Mouse (Mus musculus) WW6 (cell line): ENCODE results near the gene Sox6.

ENCODE experiments used
- DNase-seq: peaks from one replicate; pipeline ENCODE4 v3.0.0-alpha.2; 2013; ENCODE audit warnings: low read depth, low spot score

The Sox6 gene

GRCm38 (mm10) chr7:115985716-115986115 lies 52.9 kb downstream of the Sox6 start:
- no peak for DNase-seq

GRCm38 (mm10) chr7:115984076-115984475 lies 54.5 kb downstream of the Sox6 start:
- DNase-seq = no peak

- no peak for DNase-seq
Observed at GRCm38 (mm10) chr7:115979813-115980512, 58.6 kb downstream of the Sox6 start.

GRCm38 (mm10) chr7:115974518-115974917 lies 64.1 kb downstream of the Sox6 start:
- DNase-seq = no peak

GRCm38 (mm10) chr7:115967186-115967585 lies 71.4 kb downstream of the Sox6 start:
- no peak for DNase-seq

- no peak for DNase-seq
Observed at GRCm38 (mm10) chr7:115966181-115966580, 72.4 kb downstream of the Sox6 start.

- DNase-seq = no peak
Observed at GRCm38 (mm10) chr7:115953046-115953445, 85.5 kb downstream of the Sox6 start.

- no peak for DNase-seq
Observed at GRCm38 (mm10) chr7:115952235-115952634, 86.4 kb downstream of the Sox6 start.

GRCm38 (mm10) chr7:115951689-115952088 lies 86.9 kb downstream of the Sox6 start:
- no peak for DNase-seq

GRCm38 (mm10) chr7:115947916-115948315 lies 90.7 kb downstream of the Sox6 start:
- DNase-seq = no peak

GRCm38 (mm10) chr7:115946559-115946958 lies 92.0 kb downstream of the Sox6 start:
- DNase-seq = no peak

GRCm38 (mm10) chr7:115945516-115945915 lies 93.1 kb downstream of the Sox6 start:
- no peak for DNase-seq

- no peak for DNase-seq
Observed at GRCm38 (mm10) chr7:115944250-115944649, 94.3 kb downstream of the Sox6 start.

- DNase-seq = no peak
Observed at GRCm38 (mm10) chr7:115941766-115942165, 96.8 kb downstream of the Sox6 start.

GRCm38 (mm10) chr7:115939292-115939691 lies 99.3 kb downstream of the Sox6 start:
- no peak for DNase-seq

GRCm38 (mm10) chr7:115936908-115937307 lies 101.7 kb downstream of the Sox6 start:
- no peak for DNase-seq

- no peak for DNase-seq
Observed at GRCm38 (mm10) chr7:115915338-115915737, 123.3 kb downstream of the Sox6 start.

- DNase-seq = no peak
Observed at GRCm38 (mm10) chr7:115910313-115910712, 128.3 kb downstream of the Sox6 start.

GRCm38 (mm10) chr7:115904798-115905207 lies 133.8 kb downstream of the Sox6 start:
- no peak for DNase-seq

GRCm38 (mm10) chr7:115903931-115904797 lies 134.4 kb downstream of the Sox6 start:
- DNase-seq = no peak

GRCm38 (mm10) chr7:115903368-115903767 lies 135.2 kb downstream of the Sox6 start:
- DNase-seq = no peak

GRCm38 (mm10) chr7:115895831-115896230 lies 142.8 kb downstream of the Sox6 start:
- DNase-seq = no peak
